Mouse (Mus musculus) lung, adult 2 months (tissue): Measurements from ENCODE around the gene Kcnh7. TPM values are rescaled to one million over a fixed set of nuclear protein-coding genes. Genes with fewer than 3 reads are reported as not detected.
"Not testable (repeated sequence)": the region's sequence is repeated elsewhere in the genome, so short reads cannot be mapped to it uniquely, and the experiment has no call there.

Source experiments
- DNase-seq: peaks from one replicate; pipeline ENCODE4 v3.0.0; 2022
- H3K4me1 ChIP-seq: fragments of 200-500 bp; 2 replicates; pipeline ENCODE4 v1.6.1; 2011; ENCODE audit warnings: low read length; ENCODE audit not compliant: control insufficient read depth, insufficient read depth
- H3K4me3 ChIP-seq: fragments of 200-500 bp; replicated peaks from 2 replicates; pipeline ENCODE3; 2011; ENCODE audit warnings: low read depth, mild to moderate bottlenecking, control low read depth, low read length; ENCODE audit errors: extremely low read depth
- CTCF ChIP-seq: fragments of 200-500 bp; IDR thresholded peaks from 2 replicates; pipeline ENCODE4 v1.5.1; 2011; ENCODE audit warnings: mild to moderate bottlenecking, low read length, control low read depth; ENCODE audit not compliant: insufficient read depth
- POLR2A ChIP-seq: fragments of 200-500 bp; IDR thresholded peaks from 2 replicates; pipeline ENCODE4 v1.6.1; 2011; ENCODE audit warnings: low read depth, mild to moderate bottlenecking, control low read depth, low read length, borderline replicate concordance; ENCODE audit errors: extremely low read depth
- WGBS: fragments of 180-500 bp; shearing (Covaris S2); methylation state at CpG from one replicate; pipeline ENCODE4 v1.1.7; 2018; 5-methylcytosine and 5-hydroxymethylcytosine counted together
- polyA plus RNA-seq: library from polyadenylated mRNA; depleted of rRNA; stranded (reverse); fragments of >200 nt; gene quantifications from 2 replicates; pipeline ENCODE4 v1.2.3, GENCODE M21; 2012

The Kcnh7 gene
- polyA plus RNA-seq, 1 experiment = not detected

- H3K4me3 ChIP-seq = no peak overlapping the region
Observed at GRCm38 (mm10) chr2:62727732-62728131, 456.4 kb downstream of the Kcnh7 start.

GRCm38 (mm10) chr2:62725946-62726345, 458.1 kb downstream of the Kcnh7 start:
- DNase-seq = no peak
- H3K4me3 ChIP-seq = no peak overlapping the region
- H3K4me1 ChIP-seq = no peaks in the 10 kb centered on the region
- TF ChIP-seq POLR2A (no peak), CTCF (no peak)
- WGBS = 28% methylated on average over 1 of the region's 1 CpGs

More at GRCm38 (mm10) chr2:62727732-62728131, 456.4 kb downstream of the Kcnh7 start:
- 85% methylated on average over 2 of the region's 2 CpGs for WGBS
- no peaks in the 10 kb centered on the region for H3K4me1 ChIP-seq
- DNase-seq = no peak
- no peak for TF ChIP-seq POLR2A
- TF ChIP-seq CTCF = no peak

- no peak for TF ChIP-seq CTCF
- no peak for TF ChIP-seq POLR2A
- DNase-seq = no peak
Observed at GRCm38 (mm10) chr2:62718411-62718810, 465.7 kb downstream of the Kcnh7 start.

GRCm38 (mm10) chr2:62717270-62717669, 466.8 kb downstream of the Kcnh7 start:
- TF ChIP-seq CTCF = no peak
- no peak for TF ChIP-seq POLR2A
- Histone ChIP-seq H3K4me1 (no peaks in the 10 kb centered on the region), H3K4me3 (no peak overlapping the region)
- WGBS = 77% methylated on average over 6 of the region's 6 CpGs
- DNase-seq = no peak

More at GRCm38 (mm10) chr2:62718411-62718810, 465.7 kb downstream of the Kcnh7 start:
- Histone ChIP-seq H3K4me1 (no peaks in the 10 kb centered on the region), H3K4me3 (no peak overlapping the region)
- 27% methylated on average over 1 of the region's 1 CpGs for WGBS

- Histone ChIP-seq H3K4me3 (no peak overlapping the region), H3K4me1 (no peaks in the 10 kb centered on the region)
- TF ChIP-seq POLR2A = no peak
- WGBS = 87% methylated on average over 4 of the region's 4 CpGs
- no peak for DNase-seq
Observed at GRCm38 (mm10) chr2:62715260-62715659, 468.8 kb downstream of the Kcnh7 start.

- not testable (repeated sequence) for DNase-seq, H3K4me3 ChIP-seq, H3K4me1 ChIP-seq
- WGBS = 91% methylated on average over 4 of the region's 4 CpGs
Observed at GRCm38 (mm10) chr2:62714362-62714761, 469.7 kb downstream of the Kcnh7 start.

- no peak for DNase-seq
- TF ChIP-seq POLR2A = no peak
Observed at GRCm38 (mm10) chr2:62709633-62710032, 474.5 kb downstream of the Kcnh7 start.

GRCm38 (mm10) chr2:62706313-62706712, 477.8 kb downstream of the Kcnh7 start:
- 73% methylated on average over 3 of the region's 3 CpGs for WGBS
- no peaks in the 10 kb centered on the region for H3K4me1 ChIP-seq
- no peak overlapping the region for H3K4me3 ChIP-seq
- TF ChIP-seq CTCF (no peak), POLR2A (no peak)
- no peak for DNase-seq

More at GRCm38 (mm10) chr2:62709633-62710032, 474.5 kb downstream of the Kcnh7 start:
- no peaks in the 10 kb centered on the region for H3K4me1 ChIP-seq
- H3K4me3 ChIP-seq = no peak overlapping the region
- 60% methylated on average over 1 of the region's 1 CpGs for WGBS

- TF ChIP-seq POLR2A (no peak), CTCF (no peak)
- H3K4me1 ChIP-seq = no peaks in the 10 kb centered on the region
- no peak overlapping the region for H3K4me3 ChIP-seq
- WGBS = 76% methylated on average over 6 of the region's 6 CpGs
- no peak for DNase-seq
Observed at GRCm38 (mm10) chr2:62685934-62686333, 498.2 kb downstream of the Kcnh7 start.

GRCm38 (mm10) chr2:62684989-62685595, 499.0 kb downstream of the Kcnh7 start:
- no peak for DNase-seq
- Histone ChIP-seq H3K4me1 (no peaks in the 10 kb centered on the region), H3K4me3 (no peak overlapping the region)
- 47% methylated on average over 3 of the region's 3 CpGs for WGBS
- TF ChIP-seq CTCF (no peak), POLR2A (no peak)
